Mouse (Mus musculus) cerebellum, postnatal 36 days (tissue): ENCODE results near the gene Hoxc10.

Experiments
- DNase-seq, 2 experiments: peaks; one replicate each; pipeline ENCODE4 v3.0.0; 2021 to 2022; ENCODE audit warnings: mixed read lengths in 2 of 2

Hoxc10 gene

GRCm38 (mm10) chr15:102945185-102946077 lies 21.2 kb upstream of the Hoxc10 start:
- no peak for DNase-seq

- no peak for DNase-seq
Observed at GRCm38 (mm10) chr15:102947276-102947675, 19.3 kb upstream of the Hoxc10 start.

- no peak for DNase-seq
Observed at GRCm38 (mm10) chr15:102948842-102949241, 17.8 kb upstream of the Hoxc10 start.

- no peak for DNase-seq
Observed at GRCm38 (mm10) chr15:102949696-102950095, 16.9 kb upstream of the Hoxc10 start.

- DNase-seq: no peak
Observed at GRCm38 (mm10) chr15:102950877-102951276, 15.7 kb upstream of the Hoxc10 start.

DNA sequence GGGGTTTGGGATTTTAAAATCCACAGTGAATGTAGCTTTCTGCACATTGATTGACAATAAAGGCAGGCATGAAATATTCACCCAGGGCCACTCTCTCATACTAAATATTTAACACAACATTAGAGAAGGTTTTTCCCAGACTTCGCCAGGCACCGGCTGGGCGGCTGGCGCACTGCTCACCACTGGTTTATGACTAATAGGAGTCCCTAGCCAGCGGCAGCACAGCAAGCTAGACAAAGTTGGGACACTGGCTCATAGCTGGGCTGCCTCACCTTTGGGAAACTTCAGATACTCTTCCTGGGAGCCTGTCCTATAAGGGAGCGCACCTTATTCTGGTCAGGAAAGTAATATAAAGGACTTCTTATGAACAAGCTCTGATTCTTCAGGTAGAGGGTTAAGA lies 13.0 kb upstream of the Hoxc10 start:
- no peak for DNase-seq

DNA sequence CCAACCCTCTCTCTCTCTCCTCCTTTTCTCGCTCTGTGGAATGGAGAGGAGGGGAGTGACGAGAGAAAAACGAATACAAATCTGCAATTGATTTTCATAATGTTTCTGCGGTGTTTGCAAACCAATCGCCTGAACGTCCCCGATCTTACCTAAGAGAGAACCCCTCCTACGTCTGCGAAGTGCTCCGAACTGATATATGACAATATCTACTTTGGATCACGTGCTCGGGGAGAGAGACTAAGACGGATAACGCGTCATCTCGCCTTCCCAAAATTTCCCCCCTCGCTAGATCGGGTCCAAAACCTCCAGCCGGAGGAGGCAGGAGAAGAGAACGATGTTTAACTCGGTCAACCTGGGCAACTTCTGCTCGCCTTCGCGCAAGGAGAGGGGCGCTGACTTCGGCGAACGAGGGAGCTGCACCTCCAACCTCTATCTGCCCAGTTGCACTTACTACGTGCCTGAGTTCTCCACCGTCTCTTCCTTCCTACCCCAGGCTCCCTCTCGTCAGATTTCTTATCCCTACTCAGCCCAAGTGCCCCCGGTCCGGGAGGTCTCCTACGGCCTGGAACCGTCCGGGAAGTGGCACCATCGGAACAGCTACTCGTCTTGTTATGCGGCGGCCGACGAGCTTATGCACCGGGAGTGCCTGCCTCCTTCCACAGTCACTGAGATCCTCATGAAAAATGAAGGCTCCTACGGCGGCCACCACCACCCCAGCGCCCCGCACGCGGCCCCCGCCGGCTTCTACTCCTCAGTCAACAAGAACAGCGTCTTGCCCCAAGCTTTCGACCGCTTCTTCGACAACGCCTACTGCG lies 12.2 kb upstream of the Hoxc10 start, which contains the start of gene Hoxc11:
Gene Hoxc11 (plus strand): TSS at position 236 of the 815 bp plus-strand sequence.
- no peak for DNase-seq

DNA sequence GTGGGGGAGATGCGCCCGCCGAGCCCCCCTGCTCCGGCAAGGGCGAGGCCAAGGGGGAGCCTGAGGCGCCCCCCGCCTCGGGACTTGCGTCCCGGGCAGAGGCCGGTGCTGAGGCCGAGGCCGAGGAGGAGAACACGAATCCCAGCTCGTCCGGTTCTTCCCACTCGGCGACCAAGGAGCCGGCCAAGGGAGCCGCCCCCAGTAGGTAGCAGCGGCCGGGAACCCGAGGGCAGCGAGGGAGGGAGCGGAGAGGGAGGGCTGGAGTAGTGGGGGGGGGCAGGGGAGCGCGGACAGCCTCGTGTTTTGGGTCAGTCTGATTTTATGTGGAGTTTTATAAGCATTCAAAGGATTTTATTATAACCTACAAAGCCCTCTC lies 11.6 kb upstream of the Hoxc10 start:
- no peak for DNase-seq

GRCm38 (mm10) chr15:102955833-102956640 lies 10.6 kb upstream of the Hoxc10 start:
- DNase-seq: no peak

DNA sequence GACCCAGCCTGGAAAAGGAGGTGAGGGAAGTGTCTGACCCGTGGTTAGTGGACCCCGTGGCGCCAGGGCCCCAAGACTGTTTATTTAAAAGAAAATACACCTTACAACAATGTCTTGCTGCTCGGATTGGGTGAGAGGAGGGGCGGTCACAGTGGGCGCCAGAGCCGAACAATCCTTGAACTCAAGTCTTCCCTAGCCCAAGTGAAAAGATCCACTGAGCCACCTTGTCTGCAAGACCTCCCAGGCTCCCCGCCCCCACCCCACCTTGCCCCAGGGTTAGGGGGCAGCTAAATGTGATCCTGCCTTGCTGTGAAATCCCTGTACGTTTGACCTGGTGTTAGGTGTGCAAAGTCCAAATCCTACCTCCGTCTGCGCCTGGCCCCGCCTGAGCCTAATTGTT lies 9.7 kb upstream of the Hoxc10 start:
- no peak for DNase-seq

GRCm38 (mm10) chr15:102959663-102960191 lies 6.9 kb upstream of the Hoxc10 start:
- no peak for DNase-seq

DNA sequence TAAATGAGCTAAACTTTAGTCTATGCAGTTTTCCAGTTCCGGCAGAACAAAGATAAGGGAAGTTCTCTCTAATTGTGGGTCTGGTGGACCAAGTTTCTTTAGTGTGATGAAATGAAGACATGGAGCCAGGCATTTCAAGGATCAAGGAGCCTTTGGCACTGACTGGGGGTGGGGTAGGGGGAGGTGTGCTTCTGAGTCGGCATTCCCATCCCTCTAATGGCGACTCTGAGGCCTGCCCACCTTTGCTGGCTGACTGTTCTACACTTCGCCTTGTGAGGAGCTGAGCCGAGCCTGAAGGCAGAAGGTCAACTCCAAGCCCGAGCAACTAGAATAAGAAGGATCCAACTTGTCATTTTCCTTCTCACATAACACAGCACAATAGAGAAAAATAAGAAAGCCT lies 4.9 kb upstream of the Hoxc10 start:
- DNase-seq: no peak

DNA sequence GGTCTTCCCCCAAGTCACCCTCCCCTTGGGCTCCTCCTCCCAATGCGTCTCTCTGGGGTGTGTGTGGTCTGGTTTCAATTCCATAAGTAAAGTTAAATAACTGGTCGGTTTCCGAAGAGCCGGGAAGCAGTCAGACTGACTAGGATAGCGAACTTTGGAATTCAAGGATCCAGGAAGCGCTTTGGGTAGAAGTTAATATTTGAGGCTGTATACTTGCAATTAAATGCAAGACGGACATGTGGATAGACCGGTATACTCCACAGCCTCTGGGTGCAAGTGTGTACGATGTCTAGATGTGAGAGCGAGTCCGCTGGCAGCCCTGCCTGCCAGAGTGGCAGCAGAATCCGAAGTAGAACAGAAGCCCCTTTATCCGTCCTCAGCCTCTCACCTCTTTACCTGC lies 4.1 kb upstream of the Hoxc10 start:
- DNase-seq: no peak

DNA sequence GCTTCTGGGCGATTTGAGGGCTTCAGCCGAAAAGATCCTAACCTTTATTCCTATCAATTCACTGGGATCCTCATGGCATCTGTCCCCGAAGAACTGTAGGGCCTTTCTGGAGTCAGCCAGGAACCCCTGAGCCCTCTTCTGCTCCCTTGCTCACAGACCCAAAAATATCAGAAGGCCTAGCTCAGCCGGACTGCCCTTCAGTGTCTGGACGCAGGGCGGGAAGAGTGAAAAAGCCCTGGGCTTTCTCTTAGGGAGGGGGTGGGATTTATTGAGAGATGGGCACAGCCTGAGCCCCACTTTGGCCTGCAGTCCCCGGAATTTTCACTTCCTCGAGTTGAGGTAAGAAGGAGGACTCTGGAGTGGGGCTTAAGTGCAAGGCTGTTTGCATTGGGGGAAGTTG lies 3.3 kb upstream of the Hoxc10 start:
- DNase-seq: no peak

DNA sequence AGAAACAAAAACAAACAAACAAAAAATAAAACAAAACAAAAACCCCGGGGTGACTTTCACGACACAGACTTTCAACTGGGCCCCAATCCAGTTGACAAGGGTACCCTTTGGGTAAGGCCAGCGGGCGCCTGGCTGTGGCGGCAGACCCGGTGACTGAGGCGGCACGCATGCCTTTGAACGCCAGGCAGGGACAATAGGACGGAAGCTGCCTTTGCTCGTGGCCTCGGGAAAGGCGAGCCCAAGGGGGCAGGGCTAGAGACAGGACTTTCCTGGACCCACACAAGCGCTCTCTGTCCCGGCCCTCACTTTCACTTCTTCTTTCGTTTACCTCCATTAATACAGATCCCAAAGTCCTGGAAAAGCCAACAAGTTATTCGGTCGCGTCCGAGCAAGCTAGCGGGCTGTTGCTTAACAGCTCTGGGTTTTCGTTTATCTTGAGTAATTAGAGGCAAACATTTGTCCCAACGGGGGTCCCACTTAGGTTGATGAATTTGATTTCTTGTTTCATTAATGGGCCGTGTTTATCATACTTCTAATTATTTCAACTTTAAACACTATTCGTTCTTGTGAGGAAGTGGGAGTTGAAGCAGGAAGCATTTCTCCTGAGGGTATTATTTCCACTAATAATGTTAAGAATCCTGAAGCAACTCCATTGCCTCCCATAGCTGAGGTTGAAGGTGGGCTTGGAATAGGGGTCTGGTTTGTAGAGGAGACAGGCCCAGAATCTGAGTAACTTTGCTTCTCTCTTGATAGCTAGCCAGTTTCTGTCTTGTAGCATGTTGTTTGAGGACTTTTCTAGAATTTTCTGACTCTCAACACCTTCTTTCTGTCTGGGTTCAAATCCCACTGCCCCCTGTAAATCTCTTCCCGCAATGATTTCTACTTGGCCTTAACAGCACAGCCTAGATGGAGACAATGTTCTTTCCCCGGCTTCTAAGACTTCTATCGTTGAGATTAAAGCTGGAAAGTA lies 2.6 kb upstream of the Hoxc10 start:
- DNase-seq: no peak

DNA sequence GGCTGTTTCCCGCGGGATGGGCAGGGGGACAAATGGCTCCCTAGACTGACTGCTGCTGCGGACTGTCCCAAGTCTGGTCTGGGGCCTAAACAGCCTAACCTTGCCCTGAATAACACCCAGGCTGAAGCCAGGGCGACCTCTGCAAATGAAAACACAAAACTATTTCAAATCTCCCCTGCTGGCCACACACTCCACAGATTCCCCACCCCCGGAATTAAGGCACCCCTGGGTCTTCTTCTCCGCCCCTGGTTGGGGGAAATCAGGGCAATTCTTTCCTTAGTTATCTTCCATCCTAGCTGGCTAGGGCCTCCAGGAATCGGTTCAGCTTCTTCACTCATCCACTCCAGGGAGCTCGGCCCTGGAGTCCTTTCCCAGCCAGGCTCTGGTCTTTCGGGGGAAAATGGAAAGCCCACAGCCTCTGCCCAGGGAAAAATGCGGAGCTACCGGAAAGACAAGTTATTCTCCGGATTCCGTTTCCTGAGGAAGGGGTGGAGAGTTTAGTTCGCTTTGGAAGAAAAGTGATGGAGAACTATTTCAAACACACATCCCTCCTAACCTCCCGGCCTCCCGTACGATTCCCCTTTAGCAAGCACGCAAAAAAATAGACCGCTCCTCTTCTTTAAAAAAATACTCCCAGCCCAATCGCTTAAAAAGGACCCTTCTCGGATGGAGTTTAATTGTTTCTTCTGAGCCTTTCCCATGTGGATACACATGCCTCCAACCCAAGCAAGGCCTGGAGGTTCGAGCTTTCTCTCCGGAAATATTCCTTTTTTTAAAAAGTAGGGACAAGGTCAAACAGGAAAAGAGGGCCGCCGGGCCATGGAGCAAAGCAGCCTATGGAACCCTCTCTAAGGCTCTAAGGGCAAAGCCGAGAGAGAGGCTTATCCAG lies 1.3 kb upstream of the Hoxc10 start:
- no peak for DNase-seq

DNA sequence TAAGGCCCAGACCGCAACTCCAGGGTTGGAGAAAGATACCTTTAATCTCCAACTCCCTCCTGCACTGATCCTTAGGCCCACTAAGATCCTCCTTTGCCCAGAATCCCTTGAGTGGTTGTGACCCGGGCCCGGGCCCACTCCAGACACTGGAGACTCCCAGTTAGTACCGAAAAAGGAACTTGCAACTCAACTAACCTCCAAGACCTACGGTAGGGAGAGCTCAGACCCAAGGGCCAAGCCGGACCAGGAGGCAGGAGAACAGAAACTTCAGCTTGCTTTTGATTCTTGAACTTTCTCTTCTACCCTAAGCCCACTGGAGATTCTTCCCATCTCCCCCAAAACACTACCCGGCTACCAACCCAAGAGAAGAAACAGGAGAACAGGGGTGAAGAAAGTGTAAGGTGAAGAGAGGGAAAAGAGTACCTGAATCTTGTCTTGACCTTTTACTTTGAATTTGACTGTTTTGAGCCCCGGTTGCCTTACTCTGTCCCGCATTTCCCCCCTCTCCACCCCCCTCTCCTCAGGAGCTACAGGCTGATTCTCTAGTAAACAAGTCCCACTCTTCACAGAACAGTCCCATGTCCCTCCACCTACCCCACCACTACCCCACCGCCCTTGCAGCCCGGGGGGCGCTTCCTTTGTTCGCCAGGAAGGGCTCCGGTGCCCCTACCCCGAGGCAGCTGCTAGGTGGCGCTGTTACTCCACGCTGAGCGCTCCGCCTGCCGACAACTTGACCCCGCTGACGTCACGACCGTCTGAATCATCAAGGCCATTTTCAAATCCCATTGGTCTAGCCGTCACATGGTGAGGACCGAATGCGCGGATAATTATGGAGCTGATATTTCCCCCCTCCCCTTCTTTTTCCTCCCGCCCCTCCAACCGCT lies 462 bp upstream of the Hoxc10 start:
- DNase-seq: no peak

- no peak for DNase-seq
Observed at GRCm38 (mm10) chr15:102967312-102967510, 615 bp downstream of the Hoxc10 start, which contains the start of gene Hoxc5. Gene Hoxc5 (plus strand): TSS chr15:102967443.

- DNase-seq: no peak
Observed at GRCm38 (mm10) chr15:102967511-102968397, 1.2 kb downstream of the Hoxc10 start.
